Mouse (Mus musculus): ENCODE measurements around the gene Kcnma1. TPM values are rescaled to one million over a fixed set of nuclear protein-coding genes. Genes with fewer than 3 reads are reported as not detected.

The Kcnma1 gene
- polyA plus RNA-seq, 1 experiment from 2014 or later: 17.2 TPM

GRCm38 (mm10) chr14:23397642-23398041 lies 616.6 kb downstream of the Kcnma1 start:
- Histone ChIP-seq H3K4me3 (ENCODE audit: low read length) (no peak overlapping the region), H3K27me3 (replicated peaks; ENCODE audit: control insufficient read depth, insufficient read depth, low read length) (no peaks in the 10 kb centered on the region), H3K4me1 (ENCODE audit: control insufficient read depth, insufficient read depth, low read depth, low read length) (no peaks in the 10 kb centered on the region), H3K9ac (ENCODE audit: low read depth, low read length) (no peak overlapping the region), H3K4me2 (ENCODE audit: low read length) (no peak overlapping the region), H3K27ac (ENCODE audit: low read depth, low read length) (no peak overlapping the region), H3K9me3 (ENCODE audit: control insufficient read depth, low read length) (no peaks in the 10 kb centered on the region), H3K36me3 (ENCODE audit: control insufficient read depth, insufficient read depth, low read length) (no peaks in the 10 kb centered on the region)
- no peak for ATAC-seq
- 33% methylated on average over 1 of the region's 1 CpGs for WGBS

GRCm38 (mm10) chr14:23391566-23391965 lies 622.7 kb downstream of the Kcnma1 start:
- Histone ChIP-seq H3K9me3 (ENCODE audit: control insufficient read depth, low read length) (no peaks in the 10 kb centered on the region), H3K4me2 (ENCODE audit: low read length) (no peak overlapping the region), H3K4me3 (ENCODE audit: low read length) (no peak overlapping the region), H3K4me1 (ENCODE audit: control insufficient read depth, insufficient read depth, low read depth, low read length) (no peaks in the 10 kb centered on the region), H3K9ac (ENCODE audit: low read depth, low read length) (no peak overlapping the region), H3K36me3 (ENCODE audit: control insufficient read depth, insufficient read depth, low read length) (no peaks in the 10 kb centered on the region), H3K27ac (ENCODE audit: low read depth, low read length) (no peak overlapping the region), H3K27me3 (replicated peaks; ENCODE audit: control insufficient read depth, insufficient read depth, low read length) (no peaks in the 10 kb centered on the region)
- ATAC-seq: no peak
- 69% methylated on average over 3 of the region's 3 CpGs for WGBS

- no peaks in the 10 kb centered on the region for H3K27me3 ChIP-seq (replicated peaks; ENCODE audit: control insufficient read depth, insufficient read depth, low read length)
- ATAC-seq: no peak
- 69% methylated on average over 5 of the region's 5 CpGs for WGBS
- no peaks in the 10 kb centered on the region for H3K36me3 ChIP-seq (ENCODE audit: control insufficient read depth, insufficient read depth, low read length)
- H3K4me3 ChIP-seq (ENCODE audit: low read length): no peak overlapping the region
- H3K9me3 ChIP-seq (ENCODE audit: control insufficient read depth, low read length): no peaks in the 10 kb centered on the region
- no peak overlapping the region for H3K27ac ChIP-seq (ENCODE audit: low read depth, low read length)
- no peak overlapping the region for H3K9ac ChIP-seq (ENCODE audit: low read depth, low read length)
- no peaks in the 10 kb centered on the region for H3K4me1 ChIP-seq (ENCODE audit: control insufficient read depth, insufficient read depth, low read depth, low read length)
- no peak overlapping the region for H3K4me2 ChIP-seq (ENCODE audit: low read length)
These were observed 623.5 kb downstream of the Kcnma1 start for GRCm38 (mm10) chr14:23390768-23391167.

GRCm38 (mm10) chr14:23390161-23390560 lies 624.1 kb downstream of the Kcnma1 start:
- Histone ChIP-seq H3K27me3 (replicated peaks; ENCODE audit: control insufficient read depth, insufficient read depth, low read length) (no peaks in the 10 kb centered on the region), H3K9ac (ENCODE audit: low read depth, low read length) (no peak overlapping the region), H3K9me3 (ENCODE audit: control insufficient read depth, low read length) (no peaks in the 10 kb centered on the region), H3K4me2 (ENCODE audit: low read length) (no peak overlapping the region), H3K27ac (ENCODE audit: low read depth, low read length) (no peak overlapping the region), H3K4me1 (ENCODE audit: control insufficient read depth, insufficient read depth, low read depth, low read length) (no peaks in the 10 kb centered on the region), H3K36me3 (ENCODE audit: control insufficient read depth, insufficient read depth, low read length) (no peaks in the 10 kb centered on the region), H3K4me3 (ENCODE audit: low read length) (no peak overlapping the region)
- WGBS: 66% methylated on average over 4 of the region's 4 CpGs
- ATAC-seq: no peak

GRCm38 (mm10) chr14:23386786-23387185 lies 627.5 kb downstream of the Kcnma1 start:
- Histone ChIP-seq H3K9me3 (ENCODE audit: control insufficient read depth, low read length) (no peaks in the 10 kb centered on the region), H3K4me3 (ENCODE audit: low read length) (no peak overlapping the region), H3K27me3 (replicated peaks; ENCODE audit: control insufficient read depth, insufficient read depth, low read length) (no peaks in the 10 kb centered on the region), H3K9ac (ENCODE audit: low read depth, low read length) (no peak overlapping the region), H3K4me2 (ENCODE audit: low read length) (no peak overlapping the region), H3K27ac (ENCODE audit: low read depth, low read length) (no peak overlapping the region), H3K36me3 (ENCODE audit: control insufficient read depth, insufficient read depth, low read length) (no peaks in the 10 kb centered on the region), H3K4me1 (ENCODE audit: control insufficient read depth, insufficient read depth, low read depth, low read length) (no peaks in the 10 kb centered on the region)
- WGBS: 97% methylated on average over 3 of the region's 3 CpGs
- no peak for ATAC-seq

GRCm38 (mm10) chr14:23385776-23386608 lies 628.3 kb downstream of the Kcnma1 start:
- no peak overlapping the region for H3K27ac ChIP-seq (ENCODE audit: low read depth, low read length)
- ATAC-seq: no peak

GRCm38 (mm10) chr14:23378351-23379087 lies 635.8 kb downstream of the Kcnma1 start:
- Histone ChIP-seq H3K27me3 (replicated peaks; ENCODE audit: control insufficient read depth, insufficient read depth, low read length) (no peaks in the 10 kb centered on the region), H3K27ac (ENCODE audit: low read depth, low read length) (no peak overlapping the region), H3K36me3 (ENCODE audit: control insufficient read depth, insufficient read depth, low read length) (no peaks in the 10 kb centered on the region), H3K9ac (ENCODE audit: low read depth, low read length) (no peak overlapping the region), H3K4me1 (ENCODE audit: control insufficient read depth, insufficient read depth, low read depth, low read length) (0 out of 2 replicates have a peak, but pooled peaks cover 4% of the 10 kb centered on the region), H3K4me2 (ENCODE audit: low read length) (no peak overlapping the region), H3K9me3 (ENCODE audit: control insufficient read depth, low read length) (no peaks in the 10 kb centered on the region), H3K4me3 (ENCODE audit: low read length) (no peak overlapping the region)
- peak; percentile 42; the same call in 1 of the 2 replicates for ATAC-seq
- 26% methylated on average over 6 of the region's 6 CpGs for WGBS

More at GRCm38 (mm10) chr14:23385776-23386608, 628.3 kb downstream of the Kcnma1 start:
- WGBS: 56% methylated on average over 11 of the region's 11 CpGs
- no peaks in the 10 kb centered on the region for H3K9me3 ChIP-seq (ENCODE audit: control insufficient read depth, low read length)
- H3K36me3 ChIP-seq (ENCODE audit: control insufficient read depth, insufficient read depth, low read length): no peaks in the 10 kb centered on the region
- no peak overlapping the region for H3K4me3 ChIP-seq (ENCODE audit: low read length)
- H3K27me3 ChIP-seq (replicated peaks; ENCODE audit: control insufficient read depth, insufficient read depth, low read length): no peaks in the 10 kb centered on the region
- H3K4me1 ChIP-seq (ENCODE audit: control insufficient read depth, insufficient read depth, low read depth, low read length): no peaks in the 10 kb centered on the region
- H3K4me2 ChIP-seq (ENCODE audit: low read length): no peak overlapping the region
- no peak overlapping the region for H3K9ac ChIP-seq (ENCODE audit: low read depth, low read length)

- Histone ChIP-seq H3K27me3 (replicated peaks; ENCODE audit: control insufficient read depth, insufficient read depth, low read length) (no peaks in the 10 kb centered on the region), H3K9me3 (ENCODE audit: control insufficient read depth, low read length) (no peaks in the 10 kb centered on the region), H3K4me3 (ENCODE audit: low read length) (no peak overlapping the region), H3K4me2 (ENCODE audit: low read length) (no peak overlapping the region), H3K27ac (ENCODE audit: low read depth, low read length) (no peak overlapping the region), H3K9ac (ENCODE audit: low read depth, low read length) (no peak overlapping the region), H3K4me1 (ENCODE audit: control insufficient read depth, insufficient read depth, low read depth, low read length) (no peaks in the 10 kb centered on the region), H3K36me3 (ENCODE audit: control insufficient read depth, insufficient read depth, low read length) (no peaks in the 10 kb centered on the region)
- ATAC-seq: no peak
- 60% methylated on average over 3 of the region's 3 CpGs for WGBS
These were observed 642.3 kb downstream of the Kcnma1 start for GRCm38 (mm10) chr14:23372021-23372420.

GRCm38 (mm10) chr14:23360491-23360995 lies 653.7 kb downstream of the Kcnma1 start:
- H3K9me3 ChIP-seq (ENCODE audit: control insufficient read depth, low read length): no peaks in the 10 kb centered on the region
- H3K4me3 ChIP-seq (ENCODE audit: low read length): no peak overlapping the region
- 52% methylated on average over 11 of the region's 11 CpGs for WGBS
- no peaks in the 10 kb centered on the region for H3K36me3 ChIP-seq (ENCODE audit: control insufficient read depth, insufficient read depth, low read length)
- H3K4me1 ChIP-seq (ENCODE audit: control insufficient read depth, insufficient read depth, low read depth, low read length): no peaks in the 10 kb centered on the region
- no peak overlapping the region for H3K4me2 ChIP-seq (ENCODE audit: low read length)
- ATAC-seq: no peak
- no peaks in the 10 kb centered on the region for H3K27me3 ChIP-seq (replicated peaks; ENCODE audit: control insufficient read depth, insufficient read depth, low read length)
- H3K27ac ChIP-seq (ENCODE audit: low read depth, low read length): no peak overlapping the region
- no peak overlapping the region for H3K9ac ChIP-seq (ENCODE audit: low read depth, low read length)

Measured in hindbrain, embryonic 16.5 days (tissue).